Mouse (Mus musculus): ENCODE measurements around the gene Arrb1.

Arrb1 gene

GRCm38 (mm10) chr7:99633966-99634665, 98.8 kb downstream of the Arrb1 start:
- no peak for DNase-seq (ENCODE audit: low spot score)

GRCm38 (mm10) chr7:99641245-99641644, 106.0 kb downstream of the Arrb1 start:
- no peak for DNase-seq (ENCODE audit: low spot score)

- DNase-seq (ENCODE audit: low spot score) = no peak
Measured at GRCm38 (mm10) chr7:99642078-99642477, 106.8 kb downstream of the Arrb1 start.

GRCm38 (mm10) chr7:99644701-99645100, 109.4 kb downstream of the Arrb1 start:
- no peak for DNase-seq (ENCODE audit: low spot score)

GRCm38 (mm10) chr7:99648623-99649022, 113.4 kb downstream of the Arrb1 start:
- peak; percentile 52 for DNase-seq (ENCODE audit: low spot score)

- no peak for DNase-seq (ENCODE audit: low spot score)
Measured at GRCm38 (mm10) chr7:99649585-99649984, 114.3 kb downstream of the Arrb1 start.

GRCm38 (mm10) chr7:99654244-99654643, 119.0 kb downstream of the Arrb1 start:
- no peak for DNase-seq (ENCODE audit: low spot score)
